10 mouse cellular contexts compared by ENCODE assay signal in genomic region chr5:37198011-37198688, GRCm38 (mm10). TPM values are rescaled to one million over a fixed set of nuclear protein-coding genes. Genes with fewer than 3 reads are reported as not detected.
DNase-seq lines count a peak whose midpoint lies in the region; ATAC-seq lines count a peak whose summit lies in the region.
"Had no signal": no experiment of that assay in that cellular context is flagged by ENCODE, and none has a peak within 500 bp of the region (broad histone marks: within the 10 kb centered on the region; RNA-seq: fewer than 3 reads in every experiment).

No protein-coding gene starts in this region.

- H3K36me3 ChIP-seq in liver, embryonic 12.5 days, result no peaks in the 10 kb centered on the region
- no peaks in the 10 kb centered on the region for H3K36me3 ChIP-seq in hindbrain, embryonic 14.5 days (replicated peaks; ENCODE audit: control insufficient read depth, insufficient read depth)
- H3K36me3 ChIP-seq in neural tube, embryonic 13.5 days, result no peaks in the 10 kb centered on the region
- H3K36me3 ChIP-seq: midbrain, embryonic 12.5 days had no signal

- no peaks in the 10 kb centered on the region; the same call in 1 of the 2 replicates for H3K27me3 ChIP-seq in liver, embryonic 12.5 days (replicated peaks)
- H3K27me3 ChIP-seq in hindbrain, embryonic 14.5 days (ENCODE audit: control insufficient read depth, insufficient read depth, low read length), result no peaks in the 10 kb centered on the region
- peaks cover 13% of the 10 kb centered on the region; the same call in 1 of the 2 replicates for H3K27me3 ChIP-seq in neural tube, embryonic 13.5 days
- H3K27me3 ChIP-seq: midbrain, embryonic 12.5 days had no signal

- H3K9ac ChIP-seq in liver, embryonic 12.5 days, result no peak overlapping the region
- H3K9ac ChIP-seq in hindbrain, embryonic 14.5 days, result peak overlapping the region; percentile 4; the same call in 1 of the 2 replicates
- H3K9ac ChIP-seq in neural tube, embryonic 13.5 days, result no peak overlapping the region
- H3K9ac ChIP-seq: midbrain, embryonic 12.5 days had no signal

- H3K27ac ChIP-seq in liver, embryonic 12.5 days, result no peak overlapping the region
- H3K27ac ChIP-seq in hindbrain, embryonic 14.5 days, result peak overlapping the region; percentile 10
- H3K27ac ChIP-seq in neural tube, embryonic 13.5 days (replicated peaks), result peak overlapping the region; percentile 83
- H3K27ac ChIP-seq: midbrain, embryonic 12.5 days had no signal

- H3K4me2 ChIP-seq in liver, embryonic 12.5 days, result no peak overlapping the region
- H3K4me2 ChIP-seq in hindbrain, embryonic 14.5 days (replicated peaks), result no peak overlapping the region
- 0 out of 2 replicates have a peak overlapping the region, but pooled peaks have one; percentile 7 for H3K4me2 ChIP-seq in neural tube, embryonic 13.5 days
- H3K4me2 ChIP-seq: midbrain, embryonic 12.5 days had no signal

- no peak for ATAC-seq in liver, embryonic 12.5 days
- ATAC-seq in hindbrain, embryonic 14.5 days (ENCODE audit: low FRiP score), result peak; percentile 58
- ATAC-seq in neural tube, embryonic 13.5 days (ENCODE audit: low read depth), result peak; percentile 77

- no peaks in the 10 kb centered on the region for H3K9me3 ChIP-seq in liver, embryonic 12.5 days (replicated peaks)
- no peaks in the 10 kb centered on the region for H3K9me3 ChIP-seq in hindbrain, embryonic 14.5 days (ENCODE audit: control insufficient read depth, low read length)
- no peaks in the 10 kb centered on the region for H3K9me3 ChIP-seq in neural tube, embryonic 13.5 days
- H3K9me3 ChIP-seq: midbrain, embryonic 12.5 days had no signal

- H3K4me1 ChIP-seq in liver, embryonic 12.5 days, result peaks cover 6% of the 10 kb centered on the region; the same call in 1 of the 2 replicates
- H3K4me1 ChIP-seq in hindbrain, embryonic 14.5 days (replicated peaks; ENCODE audit: control insufficient read depth, insufficient read depth, low read length), result peaks cover 46% of the 10 kb centered on the region
- peaks cover 52% of the 10 kb centered on the region for H3K4me1 ChIP-seq in neural tube, embryonic 13.5 days (replicated peaks)

- H3K4me3 ChIP-seq in liver, embryonic 12.5 days, result no peak overlapping the region
- no peak overlapping the region for H3K4me3 ChIP-seq in hindbrain, embryonic 14.5 days (replicated peaks; ENCODE audit: low read length)
- no peak overlapping the region for H3K4me3 ChIP-seq in neural tube, embryonic 13.5 days
- H3K4me3 ChIP-seq: midbrain, embryonic 12.5 days had no signal

- DNase-seq in cerebellum, postnatal 14 days, result peak; percentile 54 to 60
- no peak for DNase-seq in cerebellum, adult 11-12 months
- DNase-seq in liver, result peak; percentile 42
- peak; percentile 71 for DNase-seq in hindbrain, embryonic 14.5 days (ENCODE audit: low spot score)
- DNase-seq in left cerebral cortex, adult 18-20 months (ENCODE audit: low spot score in 2 of 2), result no peak
- no peak for DNase-seq in frontal cortex, postnatal 10 days (ENCODE audit: low spot score in 2 of 2)

- WGBS in liver, embryonic 12.5 days (ENCODE audit: insufficient replicate concordance), result 27% methylated on average over 2 of the region's 2 CpGs
- WGBS in hindbrain, embryonic 14.5 days, result 17% methylated on average over 2 of the region's 2 CpGs
- 7% methylated on average over 2 of the region's 2 CpGs for WGBS in neural tube, embryonic 13.5 days

RNA-seq across cellular contexts. Expression of gene Crmp1, which starts 43.6 kb away (rescaled TPM):
- 2.4 and 2.7 TPM in 2 replicates for polyA plus RNA-seq in liver, embryonic 12.5 days (2016; fragmentation: Nextera tagmentation; extraction: Ambion mirVana)
- 907 and 1,000 TPM in 2 replicates for polyA plus RNA-seq in hindbrain, embryonic 14.5 days (2014; fragmentation: Nextera tagmentation; extraction: Ambion mirVana)
- polyA plus RNA-seq in neural tube, embryonic 13.5 days (2015; fragmentation: Nextera tagmentation; extraction: Ambion mirVana), result 739 and 776 TPM in 2 replicates
- total RNA-seq in left cerebral cortex, adult 18-20 months (2021), result 100 to 1,000 TPM; 164 to 181 TPM
- total RNA-seq: hematopoietic stem cell, adult 5-6 weeks had no signal

Comparison
In these comparisons a context has a peak if more than half of its experiments do, and no peak if none do; other contexts are left out.
1. DNase-seq: peak in cerebellum, postnatal 14 days (2 of 2), liver (single experiment) and hindbrain, embryonic 14.5 days (single experiment); none in cerebellum, adult 11-12 months (single experiment), left cerebral cortex, adult 18-20 months (0 of 2) and frontal cortex, postnatal 10 days (0 of 2).
2. RNA of gene Crmp1, which starts 43.6 kb away (polyA plus RNA-seq): 907 to 1,000 TPM in hindbrain, embryonic 14.5 days and 739 to 776 TPM in neural tube, embryonic 13.5 days; 2.4 to 2.7 TPM in liver, embryonic 12.5 days; every median in the first group is over 100 times any median in the second.